Mouse (Mus musculus) left cerebral cortex, postnatal 4 days (tissue): ENCODE measurements at regions not wholly inside any gene's neighbourhood (a gene's known extent, or its start where the extent isn't known, plus 50 kb on each side); places are given as distances from the start of the nearest gene placed in this dataset.

Source experiments
- DNase-seq: peaks from one replicate; pipeline ENCODE4 v3.0.0-alpha.2; 2022
- intact Hi-C: fragments of 180-260 bp; cut with DNase I; formaldehyde crosslinking; loops from one replicate; pipeline ENCODE4 v1.15.1; 2025

GRCm38 (mm10) chr4:30776816-30777442 is 1187.0 kb upstream of the Map3k7 start:
- no peak for DNase-seq
- intact Hi-C loops, result no loop called here

- intact Hi-C loops, result no loop called here
- DNase-seq, result no peak
Observed at GRCm38 (mm10) chr4:30781649-30782048, 1182.2 kb upstream of the Map3k7 start.

- DNase-seq, result no peak
- intact Hi-C loops, result no loop called here
Observed at GRCm38 (mm10) chr4:30789976-30790657, 1173.8 kb upstream of the Map3k7 start.

GRCm38 (mm10) chr4:30809798-30810197 is 1154.1 kb upstream of the Map3k7 start:
- intact Hi-C loops, result no loop called here
- DNase-seq, result no peak

DNA sequence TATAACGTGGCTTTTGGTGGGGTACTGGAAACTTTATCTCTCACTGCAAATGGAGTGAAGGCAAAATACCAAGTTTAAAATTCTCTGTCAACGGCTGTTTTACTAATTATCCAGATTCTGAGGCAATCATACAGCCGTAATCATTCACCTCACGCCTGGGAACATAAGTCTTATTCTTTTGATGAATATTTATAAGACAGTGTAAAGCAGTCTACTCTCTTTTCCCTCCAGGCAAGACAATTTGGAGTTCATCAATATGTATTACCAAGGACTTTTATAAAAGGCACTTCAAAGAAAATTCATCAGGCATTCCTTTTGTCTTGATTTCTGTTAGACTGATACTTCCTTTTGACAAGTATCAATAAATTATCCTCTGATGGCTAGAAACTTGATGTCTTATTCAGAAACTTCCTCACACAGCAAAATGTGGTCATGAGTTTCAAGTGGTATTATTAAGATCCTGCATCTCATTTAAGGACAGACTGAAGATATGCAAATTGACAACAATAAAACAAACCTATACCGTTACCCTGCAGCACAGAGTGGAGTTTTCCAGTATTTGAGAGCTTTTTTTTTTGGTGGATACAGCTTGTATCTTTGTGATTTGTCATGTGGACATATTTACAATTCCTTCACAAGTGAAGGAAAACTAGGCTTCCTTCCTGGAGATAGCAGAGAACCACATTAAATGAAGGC is 1108.4 kb upstream of the Map3k7 start:
- no peak for DNase-seq
- intact Hi-C loops, result no loop called here

DNA sequence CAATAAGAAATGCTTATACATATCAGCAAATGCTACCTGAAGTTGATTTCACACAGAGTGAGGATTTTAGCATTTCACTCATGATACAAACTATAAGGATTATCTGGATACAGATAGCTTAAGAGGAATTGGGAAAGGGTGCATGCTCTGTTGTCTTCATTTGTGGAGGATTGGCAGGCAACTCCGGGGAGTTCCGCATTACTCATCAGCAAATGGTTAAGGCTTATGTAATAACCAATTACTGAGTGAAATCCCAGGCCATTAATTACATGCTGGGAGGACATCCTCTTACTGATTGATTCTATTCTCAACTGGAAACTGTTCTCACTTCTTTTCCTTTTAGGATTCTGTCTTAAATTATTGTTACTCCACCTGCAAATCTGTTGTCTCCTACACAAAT is 1058.9 kb upstream of the Map3k7 start:
- intact Hi-C loops, result no loop called here

DNA sequence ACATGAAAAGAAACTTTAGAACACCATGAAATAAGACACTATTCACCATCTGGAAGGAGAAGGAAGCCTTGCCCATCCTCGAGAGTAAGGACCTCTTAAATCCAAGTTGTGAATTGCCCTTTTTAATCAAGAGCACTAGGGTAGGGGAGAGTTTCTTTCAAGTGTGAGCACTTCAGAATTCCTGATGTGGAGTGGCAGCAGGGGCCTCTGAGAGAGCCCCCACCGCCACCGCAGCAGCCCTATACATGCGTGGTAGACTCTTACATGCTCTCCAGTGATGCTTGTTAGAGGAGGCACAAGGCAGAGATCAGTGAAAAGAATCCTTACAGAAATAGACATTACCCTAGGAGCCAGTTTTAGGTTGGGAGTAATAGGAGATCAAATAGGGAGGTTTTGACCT is 1041.0 kb upstream of the Map3k7 start:
- no peak for DNase-seq
- intact Hi-C loops, result no loop called here

More for the DNA sequence above, 1058.9 kb upstream of the Map3k7 start:
- no peak for DNase-seq

DNA sequence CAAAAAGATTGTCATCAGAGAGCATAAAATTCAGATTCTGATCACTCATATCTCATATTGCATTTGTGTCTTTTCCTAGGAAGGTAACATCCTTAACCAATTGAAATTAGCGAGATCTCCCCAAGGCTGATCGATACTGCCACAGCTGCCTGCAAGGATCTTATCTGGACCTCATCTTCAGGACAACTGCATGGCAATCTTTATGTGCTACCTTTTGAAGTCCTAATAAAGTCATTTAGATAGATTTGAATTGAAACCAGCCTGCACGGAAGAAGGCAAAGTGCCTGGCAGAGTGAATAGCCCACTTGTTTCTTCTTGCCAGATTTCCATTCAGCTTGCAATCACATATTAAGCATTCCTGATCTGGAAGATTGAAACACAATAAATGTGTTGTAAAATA is 1031.5 kb upstream of the Map3k7 start:
- DNase-seq, result no peak
- intact Hi-C loops, result no loop called here

- intact Hi-C loops, result no loop called here
- DNase-seq, result no peak
Observed at GRCm38 (mm10) chr4:30933030-30933987, 1030.6 kb upstream of the Map3k7 start.

GRCm38 (mm10) chr4:30983611-30984010 is 980.3 kb upstream of the Map3k7 start:
- intact Hi-C loops, result no loop called here
- DNase-seq, result no peak

- intact Hi-C loops, result no loop called here
- no peak for DNase-seq
Observed at GRCm38 (mm10) chr4:31012006-31012405, 951.9 kb upstream of the Map3k7 start.

GRCm38 (mm10) chr4:31052077-31052677 is 911.7 kb upstream of the Map3k7 start:
- intact Hi-C loops, result no loop called here
- peak; percentile 70 for DNase-seq

DNA sequence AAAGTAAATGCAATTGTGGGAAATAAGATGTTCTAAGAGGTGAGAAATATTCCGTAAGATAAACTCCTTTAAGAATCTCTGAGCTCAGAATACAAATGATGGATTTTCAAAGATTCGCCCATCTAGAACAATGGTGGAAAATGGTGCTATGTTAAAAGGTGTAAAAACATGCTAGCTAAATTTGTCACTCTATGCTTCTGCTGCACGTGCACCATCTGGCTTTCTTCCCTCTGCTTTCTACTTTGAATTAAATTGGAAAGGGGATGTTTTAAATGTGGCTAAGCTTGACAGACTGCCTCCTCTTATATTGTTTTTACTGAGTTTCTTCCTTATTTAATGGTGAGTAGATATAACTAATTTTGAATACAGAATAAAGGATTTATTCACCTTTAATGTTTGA is 887.7 kb upstream of the Map3k7 start:
- intact Hi-C loops, result no loop called here
- no peak for DNase-seq

DNA sequence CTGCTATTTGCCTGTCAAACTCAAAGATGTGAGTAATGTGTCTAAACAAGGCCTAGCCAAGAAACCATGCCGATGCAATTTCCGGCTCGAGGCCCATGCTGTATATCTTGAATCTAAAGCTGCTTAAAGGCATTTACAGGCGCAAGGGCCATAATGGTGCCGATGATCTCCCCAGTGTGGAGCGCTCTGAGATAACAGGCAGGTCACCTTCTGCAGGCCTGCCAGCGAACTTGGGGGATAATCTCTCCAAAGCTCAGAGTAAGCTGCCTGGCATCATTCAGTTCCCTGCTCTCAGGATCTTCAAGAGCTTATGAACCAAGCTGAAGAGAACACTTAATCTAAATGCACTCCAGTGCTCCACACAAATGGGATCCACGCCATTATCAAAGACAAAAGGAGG is 842.3 kb upstream of the Map3k7 start:
- peak; percentile 6 for DNase-seq
- intact Hi-C loops, result no loop called here

GRCm38 (mm10) chr4:31143166-31143565 is 820.7 kb upstream of the Map3k7 start:
- intact Hi-C loops, result no loop called here
- DNase-seq, result peak; percentile 40

DNA sequence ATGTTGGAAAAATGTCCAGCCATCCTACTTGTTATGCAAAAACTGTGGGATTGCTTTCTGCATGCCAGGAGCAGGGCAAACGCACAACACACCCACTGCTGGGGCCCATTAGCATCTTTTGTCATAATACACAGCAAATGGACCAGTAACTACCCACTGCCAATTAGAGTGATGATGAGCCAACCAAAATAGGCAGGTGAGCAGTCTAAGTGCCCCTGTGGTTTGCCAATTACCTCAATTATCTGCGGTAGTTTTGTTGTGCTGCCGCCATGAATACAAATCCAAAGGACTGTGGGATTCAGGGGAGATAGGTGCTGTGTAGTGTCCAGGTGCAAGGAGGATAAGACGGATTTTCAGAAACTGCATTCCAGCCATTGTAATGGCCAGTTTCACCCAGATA is 796.5 kb upstream of the Map3k7 start:
- intact Hi-C loops, result no loop called here
- DNase-seq, result peak; percentile 4

GRCm38 (mm10) chr4:31168357-31168756 is 795.5 kb upstream of the Map3k7 start:
- DNase-seq, result no peak
- intact Hi-C loops, result no loop called here

GRCm38 (mm10) chr4:31171190-31171589 is 792.7 kb upstream of the Map3k7 start:
- intact Hi-C loops, result no loop called here

GRCm38 (mm10) chr4:31197852-31198251 is 766.0 kb upstream of the Map3k7 start:
- no peak for DNase-seq
- intact Hi-C loops, result no loop called here

More at GRCm38 (mm10) chr4:31171190-31171589, 792.7 kb upstream of the Map3k7 start:
- no peak for DNase-seq

GRCm38 (mm10) chr4:31203286-31203685 is 760.6 kb upstream of the Map3k7 start:
- intact Hi-C loops, result no loop called here

More at GRCm38 (mm10) chr4:31203286-31203685, 760.6 kb upstream of the Map3k7 start:
- DNase-seq, result no peak
